Mouse (Mus musculus) embryonic fibroblast, embryonic 13.5 days (primary cell): Measurements from ENCODE around the gene Slc6a13. TPM values are rescaled to one million over a fixed set of nuclear protein-coding genes. Genes with fewer than 3 reads are reported as not detected.

ENCODE experiments used
- H3K27ac ChIP-seq: 2 replicates; pipeline ENCODE4 v1.5.1; 2012; ENCODE audit warnings: low read length, control low read depth, inconsistent platforms; ENCODE audit not compliant: insufficient read depth
- H3K4me1 ChIP-seq: 2 replicates; pipeline ENCODE4 v1.6.1; 2011; ENCODE audit warnings: low read length; ENCODE audit not compliant: control insufficient read depth, insufficient read depth
- H3K4me3 ChIP-seq: 2 replicates; pipeline ENCODE4 v1.5.1; 2011; ENCODE audit warnings: mild to moderate bottlenecking, control low read depth, low read length; ENCODE audit not compliant: insufficient read depth
- CTCF ChIP-seq: IDR thresholded peaks from 2 replicates; pipeline ENCODE4 v1.5.1; 2011; ENCODE audit warnings: mild to moderate bottlenecking, control low read depth, low read length, moderate library complexity, borderline replicate concordance; ENCODE audit not compliant: insufficient read depth
- POLR2A ChIP-seq: IDR thresholded peaks from 2 replicates; pipeline ENCODE4 v1.6.1; 2011; ENCODE audit warnings: low read depth, mild to moderate bottlenecking, control low read depth, low read length, moderate library complexity
- polyA plus RNA-seq: library from polyadenylated mRNA; stranded (reverse); fragments of >200 nt; gene quantifications from 2 replicates; pipeline ENCODE4 v1.2.4, GENCODE M21; 2011; ENCODE audit warnings: low read depth; ENCODE audit not compliant: missing spikeins, insufficient read length

Gene Slc6a13
- polyA plus RNA-seq, 1 experiment: not detected

GRCm38 (mm10) chr6:121371197-121371980, 71.4 kb downstream of the Slc6a13 start:
- TF ChIP-seq POLR2A (no peak), CTCF (no peak)
- no peak overlapping the region for H3K4me3 ChIP-seq

GRCm38 (mm10) chr6:121376159-121376558, 76.1 kb downstream of the Slc6a13 start:
- no peak overlapping the region for H3K27ac ChIP-seq
- no peaks in the 10 kb centered on the region for H3K4me1 ChIP-seq
- no peak for TF ChIP-seq CTCF
- no peak for TF ChIP-seq POLR2A
- no peak overlapping the region for H3K4me3 ChIP-seq

More at GRCm38 (mm10) chr6:121371197-121371980, 71.4 kb downstream of the Slc6a13 start:
- H3K4me1 ChIP-seq: no peaks in the 10 kb centered on the region
- H3K27ac ChIP-seq: no peak overlapping the region

- Histone ChIP-seq H3K27ac (no peak overlapping the region), H3K4me1 (no peaks in the 10 kb centered on the region), H3K4me3 (no peak overlapping the region)
- TF ChIP-seq POLR2A: no peak
- no peak for TF ChIP-seq CTCF
Measured at GRCm38 (mm10) chr6:121378256-121378655, 78.2 kb downstream of the Slc6a13 start.

- Histone ChIP-seq H3K4me3 (no peak overlapping the region), H3K27ac (no peak overlapping the region), H3K4me1 (no peaks in the 10 kb centered on the region)
- TF ChIP-seq CTCF: no peak
- TF ChIP-seq POLR2A: no peak
Measured at GRCm38 (mm10) chr6:121380576-121380975, 80.5 kb downstream of the Slc6a13 start.

GRCm38 (mm10) chr6:121382071-121382470, 82.0 kb downstream of the Slc6a13 start:
- Histone ChIP-seq H3K4me1 (no peaks in the 10 kb centered on the region), H3K27ac (no peak overlapping the region), H3K4me3 (no peak overlapping the region)
- TF ChIP-seq CTCF (no peak), POLR2A (no peak)

- H3K4me1 ChIP-seq: no peaks in the 10 kb centered on the region
- H3K27ac ChIP-seq: no peak overlapping the region
- H3K4me3 ChIP-seq: no peak overlapping the region
- TF ChIP-seq CTCF: no peak
- TF ChIP-seq POLR2A: no peak
Measured at GRCm38 (mm10) chr6:121385397-121385796, 85.4 kb downstream of the Slc6a13 start.

Other genes starting within 250 kb of the Slc6a13 start
- gene Mical3, start 169.2 kb upstream of the Slc6a13 start, polyA plus RNA-seq: 19.1 and 19.5 TPM in 2 replicates
- gene Pex26, start 116.6 kb upstream of the Slc6a13 start, polyA plus RNA-seq: 5.3 and 6.0 TPM in 2 replicates
- 1.8 and 7.1 TPM in 2 replicates for gene Tuba8, start 89.5 kb upstream of the Slc6a13 start, polyA plus RNA-seq
- 9.1 and 9.9 TPM in 2 replicates for gene Usp18, start 54.3 kb upstream of the Slc6a13 start, polyA plus RNA-seq
- gene Slc6a12, start 42.8 kb downstream of the Slc6a13 start, polyA plus RNA-seq: 0.42 TPM in 1 of 2 replicates, not detected in the other
- gene Iqsec3, start 173.5 kb downstream of the Slc6a13 start, polyA plus RNA-seq: not detected in 2 replicates